Mouse (Mus musculus): ENCODE measurements at regions not wholly inside any gene's neighbourhood (a gene's known extent, or its start where the extent isn't known, plus 50 kb on each side); places are given as distances from the start of the nearest gene placed in this dataset.

- no peak for TF ChIP-seq CTCF (IDR thresholded peaks at IDR 0.05; ENCODE audit: borderline replicate concordance, insufficient read depth, low read length)
- no peak for TF ChIP-seq POLR2A (IDR thresholded peaks at IDR 0.05; ENCODE audit: low read depth, low read length)
Observed at GRCm38 (mm10) chr7:124785896-124786295, 658.6 kb upstream of the Kdm8 start.
